Mouse (Mus musculus): ENCODE data around the gene Rprd2.

- no peak for TF ChIP-seq MYOD1 (IDR thresholded peaks at IDR 0.05; ENCODE audit: control insufficient read depth, insufficient read length, low read depth)
- TF ChIP-seq USF1 (IDR thresholded peaks at IDR 0.05; ENCODE audit: low read depth) = no peak
- TF ChIP-seq CTCF (IDR thresholded peaks at IDR 0.05; ENCODE audit: control insufficient read depth, insufficient read depth, insufficient read length) = no peak
- TF ChIP-seq MAX (IDR thresholded peaks at IDR 0.05) = no peak
- no peak for TF ChIP-seq CEBPB (IDR thresholded peaks at IDR 0.05; ENCODE audit: low read depth)
- TF ChIP-seq FOSL1 (IDR thresholded peaks at IDR 0.05; ENCODE audit: insufficient read depth, low read length, poor library complexity, severe bottlenecking) = no peak
- TF ChIP-seq MYOG (IDR thresholded peaks at IDR 0.05; ENCODE audit: control insufficient read depth, extremely low read depth, insufficient read length) = no peak
Measured at GRCm38 (mm10) chr3:95761771-95762170, 56.9 kb downstream of the Rprd2 start.
